Mouse (Mus musculus) limb, embryonic 13.5 days (tissue): ENCODE data around the gene Krt16. TPM values are rescaled to one million over a fixed set of nuclear protein-coding genes. Genes with fewer than 3 reads are reported as not detected.

Experiments
- ATAC-seq: fragments of 200-750 bp; cut with Nextera tagmentation; 2 replicates; pipeline ENCODE4 v1.8.0; 2017; ENCODE audit warnings: low read depth, moderate number of reproducible peaks, moderate TSS enrichment; ENCODE audit not compliant: low FRiP score
- H3K27ac ChIP-seq: fragments of 300-500 bp; sonication (generic); 2 replicates; pipeline ENCODE4 v1.5.1; 2015; ENCODE audit warnings: inconsistent platforms, mild to moderate bottlenecking, moderate library complexity
- H3K27me3 ChIP-seq: fragments of 300-500 bp; sonication (generic); 2 replicates; pipeline ENCODE4 v1.6.1; 2015; ENCODE audit warnings: mild to moderate bottlenecking, inconsistent platforms
- H3K36me3 ChIP-seq: fragments of 300-500 bp; sonication (generic); 2 replicates; pipeline ENCODE4 v1.6.1; 2015; ENCODE audit warnings: inconsistent platforms, mild to moderate bottlenecking, moderate library complexity
- H3K4me1 ChIP-seq: fragments of 300-500 bp; sonication (generic); 2 replicates; pipeline ENCODE4 v1.6.1; 2015; ENCODE audit warnings: inconsistent platforms
- H3K4me2 ChIP-seq: fragments of 300-500 bp; sonication (generic); replicated peaks from 2 replicates; pipeline ENCODE4 v1.6.1; 2015; ENCODE audit warnings: inconsistent platforms, mild to moderate bottlenecking, moderate library complexity
- H3K4me3 ChIP-seq: fragments of 300-500 bp; sonication (generic); 2 replicates; pipeline ENCODE4 v1.5.1; 2015; ENCODE audit warnings: moderate library complexity, mild to moderate bottlenecking, inconsistent platforms
- H3K9ac ChIP-seq: fragments of 300-500 bp; sonication (generic); 2 replicates; pipeline ENCODE4 v1.6.1; 2015; ENCODE audit warnings: mild to moderate bottlenecking, inconsistent platforms
- H3K9me3 ChIP-seq: fragments of 300-500 bp; sonication (generic); 2 replicates; pipeline ENCODE4 v1.6.1; 2016; ENCODE audit warnings: inconsistent platforms
- WGBS: fragments of 180-500 bp; shearing (Covaris S2); methylation state at CpG from one replicate; pipeline ENCODE4 v1.1.7; 2015; 5-methylcytosine and 5-hydroxymethylcytosine counted together
- polyA plus RNA-seq: library from polyadenylated mRNA; unstranded; fragments of >200 nt; fragmentation: Nextera tagmentation; extraction: Ambion mirVana; gene quantifications from 2 replicates; pipeline ENCODE4 v1.2.1, GENCODE M21; 2015

The Krt16 gene
- polyA plus RNA-seq: 0.13 and 0.19 TPM in 2 replicates

- no peaks in the 10 kb centered on the region for H3K4me1 ChIP-seq
- no peaks in the 10 kb centered on the region for H3K36me3 ChIP-seq
- H3K9me3 ChIP-seq: no peaks in the 10 kb centered on the region
- no peak within 1 kb of the TSS for H3K4me2 ChIP-seq
- H3K27me3 ChIP-seq: no peaks in the 10 kb centered on the region
- H3K27ac ChIP-seq: no peak within 1 kb of the TSS
- H3K4me3 ChIP-seq: no peak within 1 kb of the TSS
- no peak within 1 kb of the TSS for H3K9ac ChIP-seq
- 82% methylated on average over 7 of the region's 7 CpGs for WGBS
- ATAC-seq: no peak
Measured at GRCm38 (mm10) chr11:100248852-100249465, at the start of gene Krt16. Gene Krt16, minus strand, starts transcription at chr11:100248902.

- Histone ChIP-seq H3K9me3 (no peaks in the 10 kb centered on the region), H3K36me3 (no peaks in the 10 kb centered on the region), H3K9ac (no peak overlapping the region), H3K4me2 (peak overlapping the region; percentile 49), H3K27ac (no peak overlapping the region), H3K4me3 (peak overlapping the region; percentile 15; the same call in 1 of the 2 replicates), H3K4me1 (no peaks in the 10 kb centered on the region; the same call in 1 of the 2 replicates), H3K27me3 (0 out of 2 replicates have a peak, but pooled peaks cover 2% of the 10 kb centered on the region)
- no peak for ATAC-seq
- WGBS: 34% methylated on average over 5 of the region's 5 CpGs
Measured at GRCm38 (mm10) chr11:100297801-100298200, 49.1 kb upstream of the Krt16 start.

GRCm38 (mm10) chr11:100295308-100295707, 46.6 kb upstream of the Krt16 start:
- Histone ChIP-seq H3K9ac (no peak overlapping the region), H3K4me2 (no peak overlapping the region; the same call in 1 of the 2 replicates), H3K36me3 (no peaks in the 10 kb centered on the region), H3K27me3 (no peaks in the 10 kb centered on the region), H3K4me3 (no peak overlapping the region), H3K27ac (no peak overlapping the region), H3K4me1 (peaks cover 2% of the 10 kb centered on the region), H3K9me3 (no peaks in the 10 kb centered on the region)
- 5% methylated on average over 10 of the region's 10 CpGs for WGBS
- no peak for ATAC-seq

DNA sequence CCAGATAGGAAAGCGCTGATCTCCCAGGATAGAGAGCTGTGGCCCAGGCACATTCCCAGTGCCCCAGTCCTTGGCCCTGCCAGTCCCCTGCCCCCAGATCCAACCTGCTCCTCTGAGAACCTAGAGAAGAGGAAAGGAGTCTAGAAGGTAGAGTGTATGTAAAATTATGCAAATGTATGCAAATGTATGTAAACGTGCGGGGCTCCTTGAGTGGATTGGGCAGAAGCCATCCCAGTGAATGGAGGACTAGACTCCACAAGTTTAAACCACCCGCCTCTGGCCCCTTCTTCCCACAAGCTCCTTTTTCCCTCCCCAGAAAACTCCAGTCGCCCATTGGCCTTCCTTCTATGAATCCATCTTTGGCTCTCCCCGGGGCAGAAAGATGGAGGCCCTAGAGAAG, 44.2 kb upstream of the Krt16 start:
- ATAC-seq: no peak
- H3K4me2 ChIP-seq: no peak overlapping the region
- no peaks in the 10 kb centered on the region for H3K36me3 ChIP-seq
- H3K27me3 ChIP-seq: no peaks in the 10 kb centered on the region
- no peaks in the 10 kb centered on the region for H3K9me3 ChIP-seq
- 64% methylated on average over 6 of the region's 6 CpGs for WGBS
- H3K27ac ChIP-seq: no peak overlapping the region
- peaks cover 5% of the 10 kb centered on the region for H3K4me1 ChIP-seq
- H3K9ac ChIP-seq: no peak overlapping the region
- H3K4me3 ChIP-seq: no peak overlapping the region

DNA sequence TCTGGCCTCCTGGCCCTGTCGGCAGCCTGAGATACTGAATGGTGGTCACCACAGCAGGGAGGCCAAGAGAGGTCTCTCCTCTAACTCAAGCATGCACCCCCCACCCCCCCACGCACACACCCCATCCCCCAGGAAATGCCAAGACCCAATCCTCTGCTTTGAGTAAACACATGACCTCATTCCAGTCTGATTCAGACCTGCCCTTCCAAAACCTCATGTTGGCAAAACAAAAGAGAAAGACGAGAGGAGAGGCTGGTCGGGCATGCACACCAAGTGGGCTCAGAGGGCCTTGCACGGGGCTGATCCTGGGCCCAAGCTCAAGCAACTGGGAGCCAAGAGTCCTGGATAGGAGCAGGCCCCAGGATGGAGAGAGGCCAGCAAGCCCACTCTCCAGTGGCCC, 41.5 kb upstream of the Krt16 start:
- H3K4me3 ChIP-seq: no peak overlapping the region
- no peaks in the 10 kb centered on the region for H3K27me3 ChIP-seq
- no peak overlapping the region for H3K4me2 ChIP-seq
- H3K4me1 ChIP-seq: peaks cover 5% of the 10 kb centered on the region; the same call in 1 of the 2 replicates
- ATAC-seq: no peak
- H3K36me3 ChIP-seq: no peaks in the 10 kb centered on the region
- WGBS: 51% methylated on average over 5 of the region's 5 CpGs
- H3K27ac ChIP-seq: peak overlapping the region; percentile 44; the same call in 1 of the 2 replicates
- no peaks in the 10 kb centered on the region for H3K9me3 ChIP-seq
- H3K9ac ChIP-seq: 0 out of 2 replicates have a peak overlapping the region, but pooled peaks have one; percentile 31

GRCm38 (mm10) chr11:100288942-100289341, 40.2 kb upstream of the Krt16 start:
- H3K36me3 ChIP-seq: no peaks in the 10 kb centered on the region
- no peak overlapping the region; the same call in 1 of the 2 replicates for H3K27ac ChIP-seq
- no peak overlapping the region for H3K4me2 ChIP-seq
- H3K27me3 ChIP-seq: no peaks in the 10 kb centered on the region
- H3K4me3 ChIP-seq: no peak overlapping the region
- 74% methylated on average over 6 of the region's 6 CpGs for WGBS
- ATAC-seq: no peak
- no peaks in the 10 kb centered on the region for H3K9me3 ChIP-seq
- no peak overlapping the region for H3K9ac ChIP-seq
- peaks cover 5% of the 10 kb centered on the region; the same call in 1 of the 2 replicates for H3K4me1 ChIP-seq

DNA sequence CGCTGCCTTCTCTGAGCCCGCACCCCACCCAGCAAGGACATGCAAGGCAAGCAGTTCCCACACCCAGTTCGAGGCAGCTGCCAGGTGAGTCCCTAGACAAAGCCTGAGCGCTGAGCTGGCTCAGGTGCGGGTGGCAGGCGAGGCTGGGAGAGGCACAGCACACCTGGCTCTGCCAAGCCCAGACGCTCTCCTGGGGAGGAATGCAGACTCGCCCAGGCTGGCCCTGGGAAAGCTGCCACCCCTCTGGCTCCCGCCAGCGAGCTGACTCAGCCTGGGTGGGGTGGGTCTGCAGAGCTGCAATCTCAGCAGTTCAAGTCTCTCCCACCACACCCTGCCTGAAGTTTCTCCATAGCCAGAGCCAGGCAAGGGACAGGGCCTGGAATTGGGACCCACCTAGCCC, 38.3 kb upstream of the Krt16 start:
- no peak overlapping the region for H3K4me2 ChIP-seq

GRCm38 (mm10) chr11:100284988-100285387, 36.3 kb upstream of the Krt16 start:
- ATAC-seq: no peak
- no peak overlapping the region for H3K4me3 ChIP-seq
- no peaks in the 10 kb centered on the region for H3K36me3 ChIP-seq
- no peak overlapping the region for H3K27ac ChIP-seq
- no peaks in the 10 kb centered on the region for H3K27me3 ChIP-seq
- no peak overlapping the region for H3K4me2 ChIP-seq
- no peak overlapping the region for H3K9ac ChIP-seq
- no peaks in the 10 kb centered on the region for H3K4me1 ChIP-seq
- no peaks in the 10 kb centered on the region for H3K9me3 ChIP-seq
- 77% methylated on average over 4 of the region's 4 CpGs for WGBS

More for the DNA sequence above, 38.3 kb upstream of the Krt16 start:
- Histone ChIP-seq H3K9me3 (no peaks in the 10 kb centered on the region), H3K4me3 (no peak overlapping the region), H3K9ac (no peak overlapping the region), H3K27me3 (no peaks in the 10 kb centered on the region), H3K27ac (peak overlapping the region; percentile 67; the same call in 1 of the 2 replicates), H3K36me3 (no peaks in the 10 kb centered on the region), H3K4me1 (peaks cover 5% of the 10 kb centered on the region; the same call in 1 of the 2 replicates)
- 38% methylated on average over 10 of the region's 10 CpGs for WGBS
- ATAC-seq: peak; percentile 34; the same call in 1 of the 2 replicates

GRCm38 (mm10) chr11:100282549-100282948, 33.8 kb upstream of the Krt16 start:
- no peaks in the 10 kb centered on the region for H3K27me3 ChIP-seq
- H3K4me3 ChIP-seq: no peak overlapping the region
- ATAC-seq: no peak
- no peaks in the 10 kb centered on the region for H3K36me3 ChIP-seq
- H3K27ac ChIP-seq: no peak overlapping the region
- H3K9me3 ChIP-seq: no peaks in the 10 kb centered on the region
- no peaks in the 10 kb centered on the region for H3K4me1 ChIP-seq
- H3K9ac ChIP-seq: no peak overlapping the region
- no peak overlapping the region for H3K4me2 ChIP-seq
- WGBS: 25% methylated on average over 10 of the region's 10 CpGs

DNA sequence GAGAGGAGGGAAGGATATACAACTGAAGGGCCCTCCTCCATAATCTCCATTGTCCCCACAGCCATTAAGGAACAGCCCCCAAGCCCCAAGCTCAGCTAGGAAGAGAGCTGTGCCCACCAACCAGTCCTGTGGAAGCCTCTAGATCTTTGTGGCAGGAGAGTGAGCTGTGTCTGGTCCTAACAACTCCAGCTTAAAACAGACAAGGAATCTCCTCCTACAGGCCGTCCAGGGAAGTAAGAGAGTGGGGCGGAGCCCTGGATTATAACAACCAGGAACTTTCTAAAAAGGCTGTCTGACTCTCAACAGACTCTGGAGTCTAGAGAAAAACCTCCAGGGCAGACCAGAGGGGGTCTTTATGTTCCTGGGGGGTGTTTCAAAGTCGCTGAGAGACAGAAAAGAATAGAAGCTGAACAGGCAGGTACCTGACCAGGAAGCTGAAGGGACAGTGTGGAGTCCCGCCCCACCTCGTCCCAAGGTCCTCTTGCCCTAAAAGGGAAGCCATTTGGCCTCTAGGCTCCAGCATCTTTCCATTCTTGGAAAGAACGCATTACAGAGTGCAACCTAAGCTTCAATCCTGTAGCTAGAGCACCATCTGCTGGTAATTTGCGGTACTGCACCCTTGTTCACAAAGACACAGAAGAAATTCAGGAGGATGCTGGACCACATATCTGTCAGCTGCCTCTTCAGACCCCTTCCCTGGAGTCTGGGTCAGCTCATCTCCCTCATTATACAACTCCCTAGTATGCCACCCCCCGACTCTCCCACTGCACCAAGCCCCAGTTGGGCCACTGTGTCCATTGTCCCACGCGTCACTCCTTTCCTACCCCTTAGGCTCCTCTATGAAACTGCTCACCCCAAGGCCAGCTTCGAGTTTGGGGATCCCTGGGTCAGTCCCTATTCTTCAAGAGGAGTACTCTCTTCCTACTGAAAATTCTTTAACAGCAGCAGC, 33.2 kb upstream of the Krt16 start:
- no peak overlapping the region for H3K9ac ChIP-seq
- no peaks in the 10 kb centered on the region for H3K9me3 ChIP-seq
- no peak overlapping the region for H3K4me2 ChIP-seq
- no peaks in the 10 kb centered on the region for H3K36me3 ChIP-seq
- H3K4me3 ChIP-seq: no peak overlapping the region
- ATAC-seq: 0 out of 2 replicates have a peak, but pooled peaks have one; percentile 20
- no peak overlapping the region for H3K27ac ChIP-seq
- WGBS: 18% methylated on average over 11 of the region's 11 CpGs
- no peaks in the 10 kb centered on the region for H3K27me3 ChIP-seq
- H3K4me1 ChIP-seq: no peaks in the 10 kb centered on the region

GRCm38 (mm10) chr11:100278759-100279158, 30.1 kb upstream of the Krt16 start:
- Histone ChIP-seq H3K27me3 (no peaks in the 10 kb centered on the region), H3K27ac (no peak overlapping the region), H3K9ac (no peak overlapping the region), H3K4me2 (no peak overlapping the region), H3K4me1 (no peaks in the 10 kb centered on the region), H3K9me3 (no peaks in the 10 kb centered on the region), H3K4me3 (no peak overlapping the region), H3K36me3 (no peaks in the 10 kb centered on the region)
- no peak for ATAC-seq
- WGBS: 49% methylated on average over 5 of the region's 5 CpGs
